Mouse (Mus musculus): ENCODE results near the gene Phf2. TPM values are rescaled to one million over a fixed set of nuclear protein-coding genes. Genes with fewer than 3 reads are reported as not detected.

Phf2 gene
- 10 to 100 TPM; 32.8 to 38.3 TPM for total RNA-seq (2021)

GRCm38 (mm10) chr13:48870771-48871731, at the start of gene Phf2:
TSS of gene Phf2 (minus strand) at chr13:48871119.
- DNase-seq (ENCODE audit: low spot score in 2 of 2), result peak in 1 of 2 experiments; percentile 52
- intact Hi-C loops (cut with DNase I), result loop anchor here (5.0 kb wide), 1 partner anchor 96 kb away; the partner anchor contains the start of gene Fam120a

DNA sequence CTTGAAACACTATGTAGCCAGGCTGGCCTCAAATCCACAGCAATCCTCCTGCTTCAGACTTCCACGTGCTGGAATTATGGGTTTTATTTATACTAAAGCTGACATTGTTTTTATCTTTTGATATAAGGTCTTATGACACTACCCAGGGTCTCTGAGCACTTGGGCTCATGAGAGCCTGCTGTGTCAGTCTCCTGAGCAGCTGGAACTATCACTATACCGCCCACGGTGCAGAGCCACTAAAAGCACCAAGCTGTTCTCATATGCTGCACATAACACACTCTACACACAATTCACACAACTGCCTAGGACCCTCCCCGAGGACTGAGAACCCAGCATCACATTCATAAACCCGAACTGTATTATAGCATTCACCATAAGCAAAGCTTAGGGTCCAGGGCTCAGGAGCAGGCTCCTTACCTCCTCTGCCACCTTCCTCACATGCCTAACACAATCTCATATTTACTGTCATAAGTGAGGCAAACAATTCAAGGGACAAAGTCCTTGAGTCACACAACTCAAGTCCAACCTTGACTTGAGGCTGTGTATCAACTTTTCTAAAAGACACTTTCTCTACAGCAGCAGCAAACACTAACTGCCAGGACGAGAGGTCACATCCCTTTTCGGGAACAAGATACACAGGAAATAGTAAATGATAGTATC, 49.0 kb upstream of the Phf2 start:
- intact Hi-C loops (cut with DNase I), result no loop called here
- no peak for DNase-seq (ENCODE audit: low spot score in 2 of 2)

- DNase-seq (ENCODE audit: low spot score in 2 of 2), result no peak
- intact Hi-C loops (cut with DNase I), result no loop called here
Observed at GRCm38 (mm10) chr13:48917113-48917599, 46.2 kb upstream of the Phf2 start.

DNA sequence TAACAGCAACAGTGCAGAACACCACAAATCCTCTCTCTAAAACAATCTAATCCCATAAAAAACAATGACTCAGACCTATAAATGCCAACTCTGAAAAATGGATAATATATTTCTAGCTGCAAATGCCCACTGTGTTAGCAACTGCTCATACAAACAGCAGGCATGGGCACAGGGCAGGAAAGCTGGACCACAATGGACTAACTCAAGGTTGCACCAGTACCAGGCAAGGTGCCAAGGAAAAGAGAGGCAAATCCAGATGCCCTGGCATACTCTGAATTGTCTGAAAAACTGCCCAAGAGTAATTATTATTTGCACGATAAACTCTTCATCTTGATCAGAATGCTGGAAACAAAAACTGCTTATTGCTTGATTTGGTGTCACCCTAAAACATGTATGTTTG, 42.8 kb upstream of the Phf2 start:
- no peak for DNase-seq (ENCODE audit: low spot score in 2 of 2)
- intact Hi-C loops (cut with DNase I), result no loop called here

- no peak for DNase-seq (ENCODE audit: low spot score in 2 of 2)
- intact Hi-C loops (cut with DNase I), result no loop called here
Observed at GRCm38 (mm10) chr13:48913141-48913540, 42.2 kb upstream of the Phf2 start.

DNA sequence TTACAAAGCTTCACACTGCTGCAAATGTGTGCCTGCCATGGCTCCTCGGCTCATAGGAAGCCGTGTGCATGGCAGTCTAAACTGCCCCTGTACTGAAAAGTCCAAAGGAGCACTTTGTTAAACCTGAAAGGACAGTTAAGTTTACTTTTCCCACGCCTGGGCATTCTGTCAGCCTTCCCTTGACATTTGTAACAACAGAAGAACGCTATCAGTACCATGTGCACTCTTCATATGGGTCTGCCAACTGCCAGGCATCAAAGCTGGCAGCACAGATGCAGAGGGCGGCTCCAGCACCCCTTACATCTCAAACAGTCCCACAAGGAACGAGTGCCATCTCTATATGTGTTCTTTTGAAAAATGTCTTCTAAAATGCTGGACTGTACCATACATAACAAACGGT, 40.5 kb upstream of the Phf2 start:
- intact Hi-C loops (cut with DNase I), result no loop called here
- DNase-seq (ENCODE audit: low spot score in 2 of 2), result no peak

- DNase-seq (ENCODE audit: low spot score in 2 of 2), result no peak
- intact Hi-C loops (cut with DNase I), result no loop called here
Observed at GRCm38 (mm10) chr13:48905458-48905857, 34.5 kb upstream of the Phf2 start.

DNA sequence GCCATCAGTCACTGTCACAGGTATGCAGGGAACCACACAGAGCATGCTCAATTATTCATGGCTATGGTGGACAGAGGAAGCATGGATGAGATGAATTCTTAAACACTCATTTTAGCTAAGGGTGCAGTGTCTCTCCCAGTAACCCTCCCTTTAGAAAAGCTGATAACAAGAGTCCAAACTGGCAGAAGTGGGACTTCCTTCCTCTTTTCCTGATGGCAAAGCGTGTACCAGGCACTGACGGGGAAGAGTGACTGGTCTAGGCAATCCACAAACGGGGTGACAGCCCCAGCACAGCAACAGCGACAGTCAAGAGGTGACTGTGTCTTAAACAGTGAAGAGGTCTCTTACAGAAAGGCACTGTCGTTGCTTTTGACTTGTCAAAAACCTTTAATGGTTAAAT, 24.5 kb upstream of the Phf2 start:
- no peak for DNase-seq (ENCODE audit: low spot score in 2 of 2)
- intact Hi-C loops (cut with DNase I), result no loop called here

- no peak for DNase-seq (ENCODE audit: low spot score in 2 of 2)
- intact Hi-C loops (cut with DNase I), result no loop called here
Observed at GRCm38 (mm10) chr13:48890260-48890960, 19.5 kb upstream of the Phf2 start.

- intact Hi-C loops (cut with DNase I), result no loop called here
- peak; percentile 98 to 99 for DNase-seq (ENCODE audit: low spot score in 2 of 2)
Observed at GRCm38 (mm10) chr13:48878534-48878933, 7.6 kb upstream of the Phf2 start.

DNA sequence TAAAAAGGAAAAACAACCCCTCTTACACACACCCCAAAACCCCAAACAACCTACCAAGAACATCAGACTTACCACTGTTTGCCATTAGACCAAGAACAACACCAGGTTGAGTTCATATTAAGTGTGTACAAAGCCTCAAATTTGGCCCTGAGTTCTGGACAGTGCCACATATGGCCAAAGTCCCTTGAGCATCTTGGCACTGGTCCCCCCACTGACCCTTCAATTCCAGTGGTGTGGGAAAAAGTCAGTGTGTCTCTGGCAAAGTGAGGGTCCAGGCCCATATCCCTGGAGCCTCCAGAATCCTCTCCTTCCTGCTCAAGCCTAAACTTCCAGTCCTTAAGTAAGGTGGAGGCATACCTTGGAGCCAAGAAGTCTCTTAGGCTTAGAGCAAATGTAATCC, 6.9 kb upstream of the Phf2 start:
- no peak for DNase-seq (ENCODE audit: low spot score in 2 of 2)
- intact Hi-C loops (cut with DNase I), result no loop called here

- intact Hi-C loops (cut with DNase I), result loop anchor here (5.0 kb wide), 1 partner anchor 95 kb away; the partner anchor contains the start of gene Fam120a
- no peak for DNase-seq (ENCODE audit: low spot score in 2 of 2)
Observed at GRCm38 (mm10) chr13:48872726-48873125, 1.8 kb upstream of the Phf2 start.

GRCm38 (mm10) chr13:48871887-48872606, 1.1 kb upstream of the Phf2 start:
- intact Hi-C loops (cut with DNase I), result loop anchor here (5.0 kb wide), 1 partner anchor 95 kb away; the partner anchor contains the start of gene Fam120a
- no peak for DNase-seq (ENCODE audit: low spot score in 2 of 2)

DNA sequence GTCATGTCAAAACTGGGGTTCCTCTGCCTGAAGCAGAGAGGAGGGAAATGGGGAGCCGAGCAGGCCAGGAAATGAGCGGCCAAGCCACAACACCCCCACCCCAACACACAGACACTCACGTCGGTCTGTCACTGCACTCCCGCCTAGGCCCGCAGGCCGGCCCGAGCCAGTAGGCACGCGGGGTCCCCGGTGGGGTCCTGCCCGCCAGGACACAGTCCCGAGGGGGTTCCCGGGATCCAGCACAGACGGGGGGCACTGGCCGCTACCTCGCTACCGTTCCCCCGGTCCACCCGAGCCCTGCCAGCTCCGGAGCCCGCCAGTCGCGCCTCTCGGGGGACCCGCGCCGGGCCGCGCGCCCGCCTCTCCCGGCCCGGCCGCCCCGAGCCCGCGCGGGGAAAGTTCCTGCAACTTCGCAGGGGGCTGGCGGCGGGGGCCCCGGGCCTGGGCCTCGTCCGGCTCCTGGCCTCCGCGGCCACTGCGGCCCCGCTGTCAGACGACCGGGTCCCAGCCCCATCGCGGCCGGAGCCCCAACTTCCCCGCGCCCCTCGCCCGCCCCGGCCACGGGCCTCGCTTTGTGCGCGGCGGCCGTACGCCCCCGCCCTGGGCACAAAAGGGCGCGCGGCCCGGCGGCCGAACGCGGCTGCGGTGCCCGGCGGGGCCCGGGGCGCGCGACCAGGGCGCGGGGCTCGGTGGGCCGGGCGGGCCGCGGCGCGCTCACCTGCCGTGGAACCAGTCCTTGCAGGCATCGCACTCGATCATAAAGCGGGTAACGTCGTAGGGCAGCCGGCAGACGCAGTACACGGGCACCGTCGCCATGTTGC, 759 bp downstream of the Phf2 start:
- DNase-seq (ENCODE audit: low spot score in 2 of 2), result peak; percentile 41 to 42
- intact Hi-C loops (cut with DNase I), result loop anchor here (5.0 kb wide), 1 partner anchor 97 kb away; the partner anchor contains the start of gene Fam120a

- no peak for DNase-seq (ENCODE audit: low spot score in 2 of 2)
- intact Hi-C loops (cut with DNase I), result no loop called here
Observed at GRCm38 (mm10) chr13:48869600-48869949, 1.3 kb downstream of the Phf2 start.

DNA sequence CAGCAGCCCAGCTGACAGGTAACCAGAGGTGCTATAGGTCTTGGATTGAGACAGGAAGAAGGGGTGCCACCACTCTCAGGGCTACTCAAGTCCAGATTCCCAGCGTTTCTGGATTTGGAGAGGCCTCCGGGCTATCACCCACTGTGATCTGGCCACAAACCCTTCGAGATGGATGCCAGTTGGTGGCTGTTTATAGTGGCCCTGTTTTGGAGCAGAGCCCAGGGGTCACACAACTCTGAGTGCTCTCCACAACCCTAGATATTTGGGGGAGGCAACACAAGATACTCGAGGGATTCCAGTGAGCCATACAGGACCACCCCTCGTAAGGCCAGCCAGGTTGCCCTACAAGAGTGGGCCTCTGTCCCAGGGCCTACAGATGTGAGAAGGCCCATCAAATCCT, 1.8 kb downstream of the Phf2 start:
- no peak for DNase-seq (ENCODE audit: low spot score in 2 of 2)
- intact Hi-C loops (cut with DNase I), result no loop called here

- no peak for DNase-seq (ENCODE audit: low spot score in 2 of 2)
- intact Hi-C loops (cut with DNase I), result no loop called here
Observed at GRCm38 (mm10) chr13:48864673-48865356, 6.1 kb downstream of the Phf2 start.

DNA sequence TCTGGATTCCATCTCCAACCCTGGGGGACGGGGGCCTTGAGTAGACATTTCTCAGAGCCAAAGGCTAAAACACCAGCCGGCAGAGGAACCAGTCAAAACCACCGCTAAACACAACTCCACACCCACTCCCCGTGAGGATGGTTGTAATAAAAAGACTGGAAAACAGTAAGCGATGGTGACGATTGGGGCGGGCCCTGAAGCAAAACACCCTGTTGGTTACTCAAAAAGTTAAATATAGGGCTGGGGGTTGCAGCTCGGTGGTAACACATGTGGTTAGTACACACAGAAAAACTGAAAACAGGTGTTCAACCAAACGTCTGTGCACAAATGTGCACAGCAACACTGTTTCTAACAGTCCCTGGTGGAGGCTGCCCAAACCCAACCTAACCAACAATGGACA, 7.4 kb downstream of the Phf2 start:
- intact Hi-C loops (cut with DNase I), result no loop called here
- no peak for DNase-seq (ENCODE audit: low spot score in 2 of 2)

Measured in left cerebral cortex, postnatal 36 days (tissue).